Mouse (Mus musculus) stomach, embryonic 16.5 days (tissue): ENCODE results near the gene Atg10. TPM values are rescaled to one million over a fixed set of nuclear protein-coding genes. Genes with fewer than 3 reads are reported as not detected.

Experiments
- ATAC-seq: fragments of 200-750 bp; cut with Nextera tagmentation; 2 replicates; pipeline ENCODE4 v1.8.0; 2017; ENCODE audit warnings: moderate number of reproducible peaks, moderate TSS enrichment; ENCODE audit not compliant: insufficient read depth, low FRiP score
- H3K27ac ChIP-seq: fragments of 300-500 bp; sonication (generic); 2 replicates; pipeline ENCODE4 v1.5.1; 2014; ENCODE audit warnings: low read length
- H3K27me3 ChIP-seq: fragments of 300-500 bp; sonication (generic); 2 replicates; pipeline ENCODE4 v1.6.1; 2014; ENCODE audit warnings: low read length, control low read depth, mixed read lengths; ENCODE audit not compliant: control insufficient read depth, insufficient read depth
- H3K36me3 ChIP-seq: fragments of 300-500 bp; sonication (generic); 2 replicates; pipeline ENCODE4 v1.6.1; 2014; ENCODE audit warnings: low read length; ENCODE audit not compliant: control insufficient read depth, insufficient read depth
- H3K4me1 ChIP-seq: fragments of 300-500 bp; sonication (generic); 2 replicates; pipeline ENCODE4 v1.6.1; 2014; ENCODE audit warnings: low read length, control low read depth, mixed read lengths; ENCODE audit not compliant: control insufficient read depth, insufficient read depth
- H3K4me2 ChIP-seq: fragments of 300-500 bp; sonication (generic); 2 replicates; pipeline ENCODE4 v1.6.1; 2014; ENCODE audit warnings: low read depth, low read length, mixed read lengths
- H3K4me3 ChIP-seq: fragments of 300-500 bp; sonication (generic); replicated peaks from 2 replicates; pipeline ENCODE4 v1.5.1; 2014; ENCODE audit warnings: mild to moderate bottlenecking, low read length
- H3K9ac ChIP-seq: fragments of 300-500 bp; sonication (generic); 2 replicates; pipeline ENCODE4 v1.6.1; 2014; ENCODE audit warnings: low read length
- H3K9me3 ChIP-seq: fragments of 300-500 bp; sonication (generic); replicated peaks from 2 replicates; pipeline ENCODE4 v1.6.1; 2016; ENCODE audit warnings: low read length, control low read depth; ENCODE audit not compliant: control insufficient read depth
- WGBS: fragments of 180-500 bp; shearing (Covaris S2); extraction: QIAGEN DNeasy Blood & Tissue Kit; methylation state at CpG from one replicate; pipeline ENCODE4 v1.1.7; 2014; 5-methylcytosine and 5-hydroxymethylcytosine counted together
- polyA plus RNA-seq: library from polyadenylated mRNA; unstranded; fragments of >200 nt; fragmentation: Nextera tagmentation; extraction: Ambion mirVana; gene quantifications from 2 replicates; pipeline ENCODE4 v1.2.1, GENCODE M21; 2015

The Atg10 gene
- polyA plus RNA-seq, 1 experiment from 2014 or later = 15.2 TPM

DNA sequence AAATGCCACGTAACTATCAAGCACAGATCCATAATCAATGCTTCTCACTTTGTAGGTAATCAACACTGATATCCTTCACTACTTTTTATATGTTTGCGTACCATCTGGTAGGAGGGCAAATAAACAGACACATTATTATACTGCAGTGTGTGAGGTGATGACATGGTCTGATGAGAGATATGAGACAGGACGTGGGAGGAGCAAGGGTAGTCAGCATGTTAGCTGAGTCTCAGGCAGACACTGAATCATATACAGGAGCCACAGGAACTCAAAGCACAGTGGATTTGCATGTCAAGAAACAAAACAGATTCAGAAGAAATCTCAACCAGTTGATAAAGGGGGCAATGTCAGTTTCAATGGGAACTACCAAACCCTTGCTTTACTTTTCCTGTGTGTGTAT lies 185.7 kb downstream of the Atg10 start:
- Histone ChIP-seq H3K27me3 (no peaks in the 10 kb centered on the region), H3K4me2 (no peak overlapping the region), H3K4me1 (no peaks in the 10 kb centered on the region), H3K9me3 (no peaks in the 10 kb centered on the region), H3K27ac (no peak overlapping the region), H3K4me3 (no peak overlapping the region), H3K36me3 (no peaks in the 10 kb centered on the region), H3K9ac (no peak overlapping the region)
- 83% methylated on average over 3 of the region's 3 CpGs for WGBS
- ATAC-seq = no peak

GRCm38 (mm10) chr13:91037405-91037804 lies 186.4 kb downstream of the Atg10 start:
- Histone ChIP-seq H3K27ac (no peak overlapping the region), H3K36me3 (no peaks in the 10 kb centered on the region), H3K4me1 (no peaks in the 10 kb centered on the region), H3K9me3 (no peaks in the 10 kb centered on the region), H3K9ac (no peak overlapping the region), H3K4me2 (no peak overlapping the region), H3K4me3 (no peak overlapping the region), H3K27me3 (no peaks in the 10 kb centered on the region)
- no peak for ATAC-seq
- 91% methylated on average over 6 of the region's 6 CpGs for WGBS

DNA sequence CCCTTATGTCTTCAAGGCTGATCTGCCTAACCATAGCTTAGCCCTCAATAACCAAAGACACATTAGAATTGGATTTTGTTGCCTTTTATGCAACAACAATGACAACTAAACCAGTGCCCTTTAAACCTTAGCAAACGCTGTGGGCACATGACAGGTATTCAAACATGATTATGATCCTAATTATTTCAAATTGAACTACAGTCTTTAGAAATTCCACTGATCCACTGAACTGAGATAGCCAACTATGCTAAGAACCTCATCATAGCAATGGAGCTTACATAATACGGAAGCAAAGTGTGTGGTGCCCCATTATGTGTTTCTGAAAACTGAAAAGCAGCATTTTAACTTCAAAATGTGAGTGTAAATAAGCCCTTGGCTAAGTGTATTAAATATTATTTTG lies 191.9 kb downstream of the Atg10 start:
- WGBS = 85% methylated on average over 2 of the region's 2 CpGs
- no peak overlapping the region for H3K9ac ChIP-seq
- H3K27me3 ChIP-seq = no peaks in the 10 kb centered on the region
- no peaks in the 10 kb centered on the region for H3K9me3 ChIP-seq
- H3K36me3 ChIP-seq = no peaks in the 10 kb centered on the region
- H3K4me2 ChIP-seq = no peak overlapping the region
- no peaks in the 10 kb centered on the region for H3K4me1 ChIP-seq
- ATAC-seq = no peak
- no peak overlapping the region for H3K27ac ChIP-seq
- H3K4me3 ChIP-seq = no peak overlapping the region

GRCm38 (mm10) chr13:91023447-91023846 lies 200.3 kb downstream of the Atg10 start:
- Histone ChIP-seq H3K4me3 (no peak overlapping the region), H3K4me1 (no peaks in the 10 kb centered on the region), H3K36me3 (no peaks in the 10 kb centered on the region), H3K4me2 (no peak overlapping the region), H3K9ac (no peak overlapping the region), H3K9me3 (no peaks in the 10 kb centered on the region), H3K27me3 (no peaks in the 10 kb centered on the region), H3K27ac (no peak overlapping the region)
- ATAC-seq = no peak
- 66% methylated on average over 9 of the region's 9 CpGs for WGBS

GRCm38 (mm10) chr13:91011851-91012250 lies 211.9 kb downstream of the Atg10 start:
- Histone ChIP-seq H3K4me1 (no peaks in the 10 kb centered on the region), H3K27me3 (no peaks in the 10 kb centered on the region), H3K9ac (no peak overlapping the region), H3K9me3 (no peaks in the 10 kb centered on the region), H3K4me3 (no peak overlapping the region), H3K36me3 (no peaks in the 10 kb centered on the region), H3K27ac (no peak overlapping the region), H3K4me2 (no peak overlapping the region)
- ATAC-seq = no peak
- WGBS = 68% methylated on average over 3 of the region's 3 CpGs

DNA sequence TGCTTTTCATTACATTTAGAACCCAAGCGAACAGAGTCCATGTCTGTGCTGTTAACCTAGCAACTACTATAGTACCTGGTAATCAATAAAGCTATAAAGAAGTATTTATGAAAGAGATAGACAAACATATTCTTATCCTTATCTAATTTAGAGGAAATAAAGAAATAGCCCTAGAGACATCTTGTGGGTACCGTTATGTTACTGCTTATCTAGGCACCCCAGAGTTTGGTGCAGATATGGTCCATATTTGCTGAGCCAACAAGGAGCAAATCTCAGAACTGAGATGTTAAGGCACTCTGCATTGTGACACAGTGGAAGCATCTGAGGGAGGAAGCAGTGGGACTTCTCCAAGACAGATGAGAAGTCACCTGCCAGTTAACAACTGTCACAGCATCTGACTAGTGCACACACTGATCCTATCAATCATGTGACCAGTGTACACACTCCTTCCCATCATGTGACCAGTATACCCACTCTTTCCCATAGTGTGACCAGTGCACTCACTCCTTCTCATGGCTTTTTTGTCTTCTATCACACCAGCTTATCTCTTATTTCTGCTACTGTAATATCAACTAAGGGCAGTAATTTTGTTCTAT lies 228.6 kb downstream of the Atg10 start:
- Histone ChIP-seq H3K27ac (no peak overlapping the region), H3K9me3 (no peaks in the 10 kb centered on the region), H3K4me1 (no peaks in the 10 kb centered on the region), H3K4me3 (no peak overlapping the region), H3K9ac (no peak overlapping the region), H3K27me3 (no peaks in the 10 kb centered on the region), H3K36me3 (no peaks in the 10 kb centered on the region), H3K4me2 (no peak overlapping the region)
- WGBS = 59% methylated on average over 2 of the region's 2 CpGs
- no peak for ATAC-seq

- Histone ChIP-seq H3K9me3 (no peaks in the 10 kb centered on the region), H3K4me1 (no peaks in the 10 kb centered on the region), H3K27ac (no peak overlapping the region), H3K4me2 (no peak overlapping the region), H3K36me3 (no peaks in the 10 kb centered on the region), H3K4me3 (no peak overlapping the region), H3K9ac (no peak overlapping the region), H3K27me3 (no peaks in the 10 kb centered on the region)
- 77% methylated on average over 13 of the region's 13 CpGs for WGBS
- no peak for ATAC-seq
These were observed 230.2 kb downstream of the Atg10 start for GRCm38 (mm10) chr13:90993602-90994001.

DNA sequence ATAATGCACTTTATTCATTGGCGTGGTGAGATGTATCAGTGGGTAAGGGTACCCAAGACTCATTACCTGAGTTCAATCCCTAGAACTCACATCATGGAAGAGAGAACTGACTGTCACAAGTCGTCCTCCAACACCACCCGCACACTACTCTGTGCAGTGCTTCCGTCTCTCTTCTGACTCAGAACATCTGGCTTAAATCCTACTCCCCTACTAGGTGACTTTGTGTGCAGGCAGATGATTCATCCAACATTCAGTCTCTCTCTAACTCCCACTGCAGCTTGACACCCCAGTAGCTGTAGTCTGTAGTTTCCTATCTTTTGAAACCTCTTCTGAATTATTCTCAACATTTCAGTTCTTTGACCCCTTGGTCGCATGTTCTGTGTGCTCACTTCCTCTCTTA lies 230.8 kb downstream of the Atg10 start:
- Histone ChIP-seq H3K36me3 (no peaks in the 10 kb centered on the region), H3K9ac (no peak overlapping the region), H3K9me3 (no peaks in the 10 kb centered on the region), H3K4me2 (no peak overlapping the region), H3K27ac (no peak overlapping the region), H3K4me3 (no peak overlapping the region), H3K27me3 (no peaks in the 10 kb centered on the region), H3K4me1 (no peaks in the 10 kb centered on the region)
- no peak for ATAC-seq
- 83% methylated on average over 5 of the region's 5 CpGs for WGBS

DNA sequence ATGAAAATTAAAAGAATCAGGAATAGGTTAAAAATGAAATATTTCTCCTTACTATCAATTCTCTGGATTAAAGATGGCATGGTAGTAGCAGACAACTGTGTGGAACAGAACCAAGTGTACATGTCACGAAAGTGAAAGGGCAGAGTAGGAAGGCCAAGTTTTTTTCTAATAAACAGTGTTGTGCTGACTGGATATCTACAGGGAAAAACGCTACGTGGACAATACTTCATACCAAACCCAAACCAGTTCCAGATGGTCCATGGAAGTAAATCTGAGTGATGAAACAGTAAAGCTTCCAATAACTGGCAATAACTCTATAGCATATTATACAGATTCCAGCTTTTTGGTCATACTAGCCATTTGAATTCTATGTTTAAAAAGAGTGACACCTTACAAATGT lies 235.5 kb downstream of the Atg10 start:
- WGBS = 82% methylated on average over 3 of the region's 3 CpGs
- Histone ChIP-seq H3K4me2 (no peak overlapping the region), H3K4me1 (no peaks in the 10 kb centered on the region), H3K27ac (no peak overlapping the region), H3K36me3 (no peaks in the 10 kb centered on the region), H3K9ac (no peak overlapping the region), H3K27me3 (no peaks in the 10 kb centered on the region), H3K9me3 (no peaks in the 10 kb centered on the region), H3K4me3 (no peak overlapping the region)
- ATAC-seq = no peak

GRCm38 (mm10) chr13:90985417-90985816 lies 238.4 kb downstream of the Atg10 start:
- no peak overlapping the region for H3K4me3 ChIP-seq
- H3K27ac ChIP-seq = no peak overlapping the region
- H3K9me3 ChIP-seq = no peaks in the 10 kb centered on the region
- no peaks in the 10 kb centered on the region for H3K4me1 ChIP-seq
- 77% methylated on average over 3 of the region's 3 CpGs for WGBS
- no peaks in the 10 kb centered on the region for H3K27me3 ChIP-seq
- no peak for ATAC-seq
- no peaks in the 10 kb centered on the region for H3K36me3 ChIP-seq
- H3K4me2 ChIP-seq = no peak overlapping the region
- H3K9ac ChIP-seq = no peak overlapping the region
